Mouse (Mus musculus) embryo, embryonic 11 days (tissue): Measurements from ENCODE around the gene Olfr791.

ENCODE experiments used
- DNase-seq: peaks from one replicate; pipeline ENCODE4 v3.0.0-alpha.2; 2015

Olfr791 gene

DNA sequence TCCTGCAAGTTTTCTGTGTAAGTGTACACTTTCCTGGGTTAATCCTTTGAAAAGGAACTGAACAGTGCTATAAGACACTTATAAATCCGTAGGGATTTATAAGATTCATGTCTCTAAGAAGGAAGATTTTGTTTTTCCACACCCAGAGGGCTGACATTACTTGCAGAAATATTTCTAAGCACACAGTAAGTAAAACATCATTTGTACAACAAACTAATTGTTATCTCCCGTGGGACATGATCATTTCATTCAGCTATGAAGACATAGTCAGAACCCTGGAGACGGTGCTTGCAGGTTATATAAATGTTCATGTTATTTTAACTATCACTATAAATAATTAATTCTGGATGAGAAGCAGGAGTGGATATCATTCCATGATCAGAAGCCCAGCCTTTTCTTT is at the start of gene Olfr791:
Gene Olfr791 (plus strand): TSS at position 301 of the 400 bp plus-strand sequence.
- no peak for DNase-seq

DNA sequence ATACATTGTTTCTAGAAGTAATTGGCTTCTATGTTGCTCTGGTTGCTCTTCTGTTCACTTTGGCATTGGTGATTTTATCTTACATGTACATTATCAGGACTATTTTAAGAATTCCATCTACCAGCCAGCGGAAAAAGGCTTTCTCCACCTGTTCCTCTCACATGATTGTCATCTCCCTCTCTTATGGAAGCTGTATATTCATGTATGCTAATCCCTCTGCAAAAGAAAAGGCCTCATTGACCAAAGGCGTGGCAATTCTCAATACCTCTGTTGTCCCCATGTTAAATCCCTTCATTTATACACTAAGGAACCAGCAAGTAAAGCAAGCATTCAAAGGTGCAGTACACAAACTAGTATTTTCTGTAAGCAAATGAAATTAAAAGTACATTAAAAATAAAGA is 48.3 kb upstream of the Olfr791 start:
- DNase-seq, result no peak

DNA sequence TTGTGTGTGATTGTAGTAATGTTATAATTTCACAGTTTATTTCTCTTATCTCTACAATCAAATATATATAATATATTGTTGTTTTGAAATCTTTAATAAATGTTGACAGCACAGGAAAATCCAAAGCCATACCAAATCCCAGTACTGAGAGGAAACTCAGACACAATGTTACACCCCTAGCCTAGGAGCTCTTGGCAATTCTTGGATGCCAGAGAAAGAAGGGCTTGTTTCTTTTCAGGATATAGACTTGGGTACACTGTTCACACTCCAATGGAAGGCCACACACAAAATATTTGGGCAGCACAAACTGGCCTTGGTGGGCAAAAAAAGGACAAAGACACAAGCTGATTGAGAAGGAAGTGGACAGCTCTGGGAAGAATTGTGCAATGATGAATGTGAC is 47.9 kb upstream of the Olfr791 start:
- no peak for DNase-seq

DNA sequence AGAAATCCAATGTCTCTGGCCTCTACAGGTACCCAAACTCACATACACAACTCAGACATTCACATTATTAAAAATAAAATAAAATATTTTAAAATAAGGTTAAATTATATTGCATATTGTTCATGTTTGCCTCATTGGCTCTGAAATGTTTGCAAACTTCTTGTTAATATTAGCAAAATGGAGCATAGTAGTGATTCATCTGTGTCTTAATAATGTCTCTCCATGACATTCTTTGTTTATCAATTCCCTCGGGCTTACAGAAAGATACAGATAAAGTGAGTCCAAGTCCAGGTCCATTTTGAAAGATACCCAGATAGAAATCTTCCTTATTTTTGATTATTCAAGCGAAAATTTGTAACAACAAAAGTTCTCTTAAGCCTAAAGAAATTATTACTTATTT is 37.1 kb upstream of the Olfr791 start, which contains the start of gene Olfr789:
Gene Olfr789 (plus strand): TSS at position 301 of the 400 bp plus-strand sequence.
- DNase-seq, result no peak

DNA sequence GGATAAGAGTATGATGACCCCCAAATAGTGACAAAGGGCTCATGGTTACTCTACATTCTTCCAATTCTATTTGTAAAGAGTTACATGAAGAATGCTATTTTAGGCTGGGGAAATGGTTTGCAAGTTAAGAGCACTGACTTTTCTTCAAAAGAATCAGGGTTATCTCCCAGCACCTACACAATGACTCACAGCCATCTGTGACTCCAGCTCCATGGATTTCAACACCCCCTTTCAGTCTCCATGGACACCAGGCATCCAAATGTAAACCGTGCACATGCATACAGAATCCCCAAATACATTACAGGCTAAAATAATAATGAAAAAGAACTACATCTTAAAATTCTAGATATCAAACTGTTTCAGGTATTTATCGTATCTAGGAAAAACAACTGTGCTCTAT is 31.5 kb upstream of the Olfr791 start:
- DNase-seq, result no peak

DNA sequence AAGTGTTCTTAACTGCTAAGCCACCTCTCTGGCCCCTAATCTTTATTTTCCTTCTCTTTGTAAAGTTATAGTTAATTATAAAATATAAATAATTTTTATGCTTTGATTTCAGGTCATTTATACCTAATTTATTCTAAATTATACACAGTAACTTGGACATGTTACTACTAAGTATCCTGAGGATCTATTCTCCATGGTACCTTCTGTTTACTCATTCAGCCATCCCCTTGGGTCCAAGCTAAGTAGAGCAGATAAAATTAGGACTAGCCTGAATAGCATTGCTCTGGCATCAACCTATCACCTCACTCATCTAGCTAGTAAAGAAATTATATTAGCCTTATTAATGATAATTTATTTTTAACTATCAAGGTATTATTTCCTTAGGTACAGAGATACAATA is 23.4 kb upstream of the Olfr791 start, which contains the start of gene Olfr790:
Gene Olfr790 (plus strand): TSS at position 301 of the 400 bp plus-strand sequence.
- no peak for DNase-seq

DNA sequence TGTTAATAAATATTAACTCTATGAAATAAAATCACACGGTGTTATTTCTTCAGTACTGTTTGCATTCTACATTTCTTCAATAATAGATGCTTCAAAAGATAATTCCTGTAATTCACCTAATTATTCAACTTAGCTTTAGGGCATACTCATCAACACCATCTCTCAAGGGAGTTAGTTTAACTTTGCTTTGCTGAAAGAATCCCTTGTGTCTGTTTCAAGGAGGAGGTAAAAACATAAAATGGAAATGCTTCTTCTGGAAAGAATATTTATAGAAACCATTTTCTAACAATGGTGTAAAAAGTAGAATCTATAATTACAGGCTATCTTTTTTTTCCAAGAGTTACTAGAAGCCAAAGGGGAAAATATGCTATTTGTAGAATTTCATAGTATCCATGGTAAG is 17.3 kb downstream of the Olfr791 start, which contains the start of gene Olfr792:
Gene Olfr792 (plus strand): TSS at position 301 of the 400 bp plus-strand sequence.
- DNase-seq, result no peak

DNA sequence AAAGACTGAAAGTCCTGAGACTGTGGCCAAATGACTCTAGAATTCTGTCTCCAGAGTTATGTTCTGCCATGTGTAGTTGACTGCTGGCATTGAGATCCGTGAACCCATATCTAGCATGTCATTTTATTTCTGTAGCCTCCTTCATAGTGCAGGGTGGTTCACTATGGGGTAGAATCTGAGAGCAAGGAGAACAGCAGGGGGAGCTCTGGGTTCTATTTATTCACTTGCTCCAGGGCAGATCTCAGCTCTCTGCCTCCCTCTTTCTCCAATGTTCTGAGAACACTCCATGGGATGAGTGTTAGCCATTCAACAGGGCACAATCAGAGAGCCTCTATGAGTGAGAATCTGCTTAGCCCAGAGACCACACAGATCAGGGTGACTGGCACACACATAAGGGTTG is 27.8 kb downstream of the Olfr791 start:
- DNase-seq, result peak; percentile 25

DNA sequence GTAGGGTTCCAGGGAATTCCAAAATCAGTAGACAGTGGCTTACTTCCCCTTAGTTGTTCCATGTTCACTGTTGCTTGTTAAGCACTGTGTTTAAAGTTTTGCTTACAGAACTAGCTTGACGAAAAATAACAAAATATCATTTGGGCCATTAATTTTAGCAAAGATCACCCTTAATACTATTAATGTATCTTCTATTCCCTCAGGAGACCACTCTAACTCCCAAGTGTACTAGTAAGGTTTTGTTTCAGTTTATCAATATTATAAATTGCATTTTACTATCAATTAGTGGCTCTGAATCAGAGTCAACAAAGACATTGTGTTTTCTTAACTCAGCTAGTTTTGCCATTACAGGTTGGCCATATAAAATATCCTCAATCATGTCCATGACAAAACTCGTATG is 45.8 kb downstream of the Olfr791 start, which contains the start of gene Olfr794:
Gene Olfr794 (plus strand): TSS at position 301 of the 400 bp plus-strand sequence.
- DNase-seq, result no peak

DNA sequence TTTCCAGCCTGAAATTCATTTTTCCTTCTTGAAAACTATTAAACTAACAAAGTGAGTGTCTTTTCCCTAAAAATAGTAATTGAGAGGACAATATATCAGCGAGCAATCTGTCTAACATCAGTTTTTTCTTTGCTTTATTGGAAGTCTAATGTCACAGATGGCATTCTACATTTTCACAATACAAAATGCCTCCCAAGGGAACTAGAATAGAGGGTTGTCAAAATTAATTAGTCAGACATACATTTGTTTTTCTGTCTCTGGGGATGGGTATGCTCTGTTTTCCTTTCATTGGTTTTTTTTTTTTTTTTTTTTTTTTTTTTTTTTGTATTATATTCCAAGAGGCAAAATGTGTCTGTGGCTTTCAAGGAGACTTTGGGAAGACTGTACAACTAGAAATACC is 55.5 kb downstream of the Olfr791 start:
- no peak for DNase-seq
